Mouse (Mus musculus): ENCODE measurements around the gene Scyl1. TPM values are rescaled to one million over a fixed set of nuclear protein-coding genes. Genes with fewer than 3 reads are reported as not detected.

The Scyl1 gene
- polyA plus RNA-seq, 1 experiment from 2014 or later: 48.8 TPM

DNA sequence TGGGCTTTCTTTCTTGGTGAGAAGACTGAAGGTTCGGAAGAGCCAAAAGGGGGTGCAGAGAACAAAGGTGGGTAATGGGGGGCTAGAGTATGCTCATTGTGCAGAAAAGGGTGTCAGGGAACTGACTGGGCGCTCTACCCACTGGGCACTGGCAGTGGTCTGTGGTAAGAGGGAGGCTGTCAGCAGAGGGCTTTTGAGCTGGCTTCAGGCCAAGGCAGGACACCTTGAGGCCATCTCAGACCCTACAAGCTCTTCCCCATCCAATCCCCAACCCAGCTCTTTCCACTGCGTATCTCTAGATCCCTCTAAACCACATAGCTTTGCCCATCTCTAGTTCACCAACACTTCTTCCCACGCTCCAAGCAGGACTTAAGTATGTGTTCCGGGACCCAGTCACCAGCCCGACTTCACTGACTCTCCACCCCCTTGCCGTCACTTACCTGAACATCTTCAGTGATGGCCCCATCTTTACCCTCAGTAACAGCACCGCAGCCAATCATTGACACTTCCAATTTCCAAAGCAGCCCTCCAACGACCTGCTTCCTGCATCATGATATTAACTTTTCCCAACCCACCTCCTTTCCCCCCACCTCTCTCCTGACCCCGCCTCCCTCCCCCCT is 13.8 kb upstream of the Scyl1 start:
- no peak overlapping the region for H3K4me3 ChIP-seq (ENCODE audit: low read depth, low read length)
- H3K4me1 ChIP-seq (replicated peaks; ENCODE audit: control insufficient read depth, insufficient read depth, low read length): no peaks in the 10 kb centered on the region
- H3K36me3 ChIP-seq (ENCODE audit: control insufficient read depth, insufficient read depth): no peaks in the 10 kb centered on the region
- H3K9ac ChIP-seq (ENCODE audit: low read depth, low read length): no peak overlapping the region
- no peaks in the 10 kb centered on the region for H3K27me3 ChIP-seq (replicated peaks; ENCODE audit: control insufficient read depth, insufficient read depth, low read length)
- ATAC-seq: no peak
- WGBS: 67% methylated on average over 10 of the region's 10 CpGs
- no peak overlapping the region for H3K4me2 ChIP-seq (replicated peaks; ENCODE audit: low read depth)
- H3K27ac ChIP-seq (ENCODE audit: low read depth, low read length): no peak overlapping the region
- no peak for TF ChIP-seq CTCF (IDR thresholded peaks at IDR 0.05; ENCODE audit: low read depth)
- no peaks in the 10 kb centered on the region for H3K9me3 ChIP-seq (ENCODE audit: control insufficient read depth)

DNA sequence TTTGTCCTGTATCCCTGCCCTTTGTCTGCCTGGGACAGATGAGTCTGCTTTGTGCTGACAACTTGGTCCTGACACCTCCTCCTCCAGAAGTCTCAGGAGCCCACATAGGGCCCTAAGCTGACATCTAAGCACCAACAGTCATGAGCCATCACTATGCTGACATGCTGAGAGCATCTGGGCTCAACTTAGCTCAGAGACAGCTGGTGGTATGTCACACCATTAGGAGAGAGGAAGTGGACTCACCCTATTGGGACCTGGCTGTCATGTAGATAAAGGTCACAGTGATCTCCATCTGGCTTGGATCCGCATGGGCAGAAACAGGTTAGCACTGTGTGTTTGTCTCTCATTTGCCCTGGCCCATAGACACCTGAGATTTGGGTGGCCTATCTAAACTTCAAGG is 10.9 kb upstream of the Scyl1 start:
- WGBS: 95% methylated on average over 1 of the region's 1 CpGs
- H3K27me3 ChIP-seq (replicated peaks; ENCODE audit: control insufficient read depth, insufficient read depth, low read length): no peaks in the 10 kb centered on the region
- H3K27ac ChIP-seq (ENCODE audit: low read depth, low read length): no peak overlapping the region
- H3K36me3 ChIP-seq (ENCODE audit: control insufficient read depth, insufficient read depth): no peaks in the 10 kb centered on the region
- ATAC-seq: no peak
- H3K9ac ChIP-seq (ENCODE audit: low read depth, low read length): no peak overlapping the region
- no peak overlapping the region for H3K4me3 ChIP-seq (ENCODE audit: low read depth, low read length)
- no peak overlapping the region for H3K4me2 ChIP-seq (replicated peaks; ENCODE audit: low read depth)
- TF ChIP-seq CTCF (IDR thresholded peaks at IDR 0.05; ENCODE audit: low read depth): no peak
- H3K9me3 ChIP-seq (ENCODE audit: control insufficient read depth): no peaks in the 10 kb centered on the region
- H3K4me1 ChIP-seq (replicated peaks; ENCODE audit: control insufficient read depth, insufficient read depth, low read length): no peaks in the 10 kb centered on the region

DNA sequence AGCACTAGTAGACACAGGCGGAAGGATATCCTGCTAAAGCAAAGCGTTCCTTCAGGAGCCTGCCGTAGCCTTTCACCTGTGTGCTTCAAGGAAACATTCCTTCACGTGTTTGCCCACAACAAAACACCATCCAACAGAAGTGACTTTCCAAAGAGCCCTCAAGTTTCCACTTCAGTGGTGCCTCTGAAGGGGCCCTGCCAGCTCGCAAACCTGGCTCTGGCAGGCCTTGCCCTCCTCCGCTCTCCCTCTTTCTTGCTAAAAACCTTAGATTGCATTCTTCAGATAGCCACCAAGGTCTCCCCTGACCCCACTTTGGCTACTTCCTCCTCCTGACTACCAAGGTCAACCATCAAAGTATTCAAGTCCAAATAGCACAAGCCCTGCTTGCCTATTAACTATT is 10.3 kb upstream of the Scyl1 start:
- no peak for TF ChIP-seq CTCF (IDR thresholded peaks at IDR 0.05; ENCODE audit: low read depth)
- no peak for ATAC-seq
- Histone ChIP-seq H3K36me3 (ENCODE audit: control insufficient read depth, insufficient read depth) (no peaks in the 10 kb centered on the region), H3K4me2 (replicated peaks; ENCODE audit: low read depth) (no peak overlapping the region), H3K9me3 (ENCODE audit: control insufficient read depth) (no peaks in the 10 kb centered on the region), H3K9ac (ENCODE audit: low read depth, low read length) (no peak overlapping the region), H3K27me3 (replicated peaks; ENCODE audit: control insufficient read depth, insufficient read depth, low read length) (no peaks in the 10 kb centered on the region), H3K4me3 (ENCODE audit: low read depth, low read length) (no peak overlapping the region), H3K27ac (ENCODE audit: low read depth, low read length) (no peak overlapping the region), H3K4me1 (replicated peaks; ENCODE audit: control insufficient read depth, insufficient read depth, low read length) (no peaks in the 10 kb centered on the region)
- 84% methylated on average over 6 of the region's 6 CpGs for WGBS

- ATAC-seq: no peak
- no peaks in the 10 kb centered on the region for H3K27me3 ChIP-seq (replicated peaks; ENCODE audit: control insufficient read depth, insufficient read depth, low read length)
- no peaks in the 10 kb centered on the region for H3K36me3 ChIP-seq (ENCODE audit: control insufficient read depth, insufficient read depth)
- no peaks in the 10 kb centered on the region for H3K9me3 ChIP-seq (ENCODE audit: control insufficient read depth)
- peak; percentile 72 for TF ChIP-seq CTCF (IDR thresholded peaks at IDR 0.05; ENCODE audit: low read depth)
- no peak overlapping the region for H3K4me2 ChIP-seq (replicated peaks; ENCODE audit: low read depth)
- no peak overlapping the region for H3K27ac ChIP-seq (ENCODE audit: low read depth, low read length)
- no peaks in the 10 kb centered on the region for H3K4me1 ChIP-seq (replicated peaks; ENCODE audit: control insufficient read depth, insufficient read depth, low read length)
- WGBS: 61% methylated on average over 7 of the region's 7 CpGs
- no peak overlapping the region for H3K9ac ChIP-seq (ENCODE audit: low read depth, low read length)
- H3K4me3 ChIP-seq (ENCODE audit: low read depth, low read length): no peak overlapping the region
These were observed 9.0 kb upstream of the Scyl1 start for GRCm38 (mm10) chr19:5780203-5780602.

DNA sequence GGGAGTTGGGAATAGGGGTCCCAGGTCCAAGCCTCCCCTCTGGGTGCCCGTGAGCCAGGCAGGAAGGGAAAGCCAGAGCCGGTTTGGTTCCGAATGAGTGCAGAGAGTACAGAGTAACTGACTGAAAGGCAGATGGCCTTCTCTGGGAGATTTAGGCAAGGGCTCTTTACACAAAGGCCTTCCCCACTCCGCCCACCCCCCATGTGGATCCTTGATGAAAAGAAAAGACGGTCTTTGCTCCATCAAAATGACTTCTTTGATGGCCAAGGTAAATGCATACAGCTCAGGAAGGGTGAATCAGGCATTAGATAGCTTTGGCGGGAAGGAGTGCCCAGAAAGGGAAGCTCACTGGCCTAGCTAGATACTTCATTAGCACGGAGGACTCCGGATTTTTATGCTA is 7.1 kb upstream of the Scyl1 start:
- no peak for TF ChIP-seq CTCF (IDR thresholded peaks at IDR 0.05; ENCODE audit: low read depth)
- no peaks in the 10 kb centered on the region for H3K9me3 ChIP-seq (ENCODE audit: control insufficient read depth)
- H3K4me3 ChIP-seq (ENCODE audit: low read depth, low read length): no peak overlapping the region

DNA sequence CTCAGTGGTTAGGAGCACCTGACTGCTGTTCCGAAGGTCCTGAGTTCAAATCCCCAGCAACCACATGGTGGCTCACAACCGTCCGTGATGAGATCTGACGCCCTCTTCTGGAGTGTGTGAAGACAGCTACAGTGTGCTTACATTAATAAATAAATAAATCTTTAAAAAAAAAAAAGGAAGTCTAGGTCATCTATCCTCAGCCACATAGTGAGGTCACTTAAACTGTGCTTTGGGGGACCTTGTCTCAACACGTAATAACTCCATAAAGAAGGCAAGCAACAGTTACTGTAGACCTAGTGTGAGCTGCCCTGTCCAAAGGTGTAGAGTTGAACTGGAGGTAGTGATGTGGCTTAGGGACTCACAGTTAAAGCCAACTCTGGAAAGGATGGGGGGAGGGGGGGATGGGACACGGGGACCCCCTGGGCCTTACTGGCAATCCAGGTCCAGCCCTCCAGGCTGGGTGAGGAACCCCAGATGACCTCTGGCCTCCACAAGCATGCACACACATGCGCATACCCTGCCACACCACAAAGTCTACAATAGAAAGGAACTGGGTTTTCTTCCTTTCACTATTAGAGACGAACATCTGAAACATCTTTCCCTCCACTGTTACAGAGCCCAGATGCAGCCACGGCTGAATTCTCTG is 6.3 kb upstream of the Scyl1 start:
- no peaks in the 10 kb centered on the region for H3K36me3 ChIP-seq (ENCODE audit: control insufficient read depth, insufficient read depth)
- ATAC-seq: no peak
- TF ChIP-seq CTCF (IDR thresholded peaks at IDR 0.05; ENCODE audit: low read depth): peak; percentile 17; the same call in 1 of the 2 replicates
- no peaks in the 10 kb centered on the region for H3K9me3 ChIP-seq (ENCODE audit: control insufficient read depth)
- 73% methylated on average over 9 of the region's 9 CpGs for WGBS
- H3K4me2 ChIP-seq (replicated peaks; ENCODE audit: low read depth): no peak overlapping the region
- no peak overlapping the region for H3K27ac ChIP-seq (ENCODE audit: low read depth, low read length)
- H3K4me3 ChIP-seq (ENCODE audit: low read depth, low read length): no peak overlapping the region
- no peaks in the 10 kb centered on the region for H3K27me3 ChIP-seq (replicated peaks; ENCODE audit: control insufficient read depth, insufficient read depth, low read length)
- no peak overlapping the region for H3K9ac ChIP-seq (ENCODE audit: low read depth, low read length)
- H3K4me1 ChIP-seq (replicated peaks; ENCODE audit: control insufficient read depth, insufficient read depth, low read length): no peaks in the 10 kb centered on the region

More for the DNA sequence above, 7.1 kb upstream of the Scyl1 start:
- no peaks in the 10 kb centered on the region for H3K36me3 ChIP-seq (ENCODE audit: control insufficient read depth, insufficient read depth)
- ATAC-seq: no peak
- no peaks in the 10 kb centered on the region for H3K27me3 ChIP-seq (replicated peaks; ENCODE audit: control insufficient read depth, insufficient read depth, low read length)
- H3K9ac ChIP-seq (ENCODE audit: low read depth, low read length): no peak overlapping the region
- no peak overlapping the region for H3K27ac ChIP-seq (ENCODE audit: low read depth, low read length)
- 63% methylated on average over 8 of the region's 8 CpGs for WGBS
- no peaks in the 10 kb centered on the region for H3K4me1 ChIP-seq (replicated peaks; ENCODE audit: control insufficient read depth, insufficient read depth, low read length)
- no peak overlapping the region for H3K4me2 ChIP-seq (replicated peaks; ENCODE audit: low read depth)
